Mouse (Mus musculus): ENCODE data around the gene Slc39a2.

DNA sequence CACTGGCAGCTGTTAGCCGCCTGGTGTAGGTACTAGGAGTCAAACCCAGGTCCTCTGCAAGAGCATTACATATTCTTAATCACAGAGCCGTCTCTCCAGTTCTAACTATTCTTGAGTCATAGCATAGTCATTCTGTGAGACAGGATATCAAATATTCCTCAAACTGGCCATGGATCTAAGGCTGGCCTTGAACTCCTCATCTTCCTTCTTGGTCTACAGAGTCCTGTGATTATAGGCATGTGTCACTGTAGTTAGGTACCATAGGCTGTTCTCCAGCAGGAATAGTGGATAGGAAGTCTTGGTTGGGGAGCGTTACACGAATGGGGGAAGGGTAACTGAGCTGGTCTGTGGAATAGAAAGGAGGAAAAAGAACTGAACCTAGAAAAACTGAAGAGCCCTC lies 23.9 kb downstream of the Slc39a2 start:
- TF ChIP-seq CTCF (IDR thresholded peaks at IDR 0.05; ENCODE audit: low read depth): no peak
- no peak for TF ChIP-seq EP300 (optimal IDR thresholded peaks at IDR 0.05)
